ENCODE assay signal across 9 mouse cellular contexts in genomic region chr7:137603039-137603438, GRCm38 (mm10).
DNase-seq lines count a peak whose midpoint lies in the region; ATAC-seq and TF ChIP-seq lines count a peak whose summit lies in the region.
"Had no signal": no experiment of that assay in that cellular context is flagged by ENCODE, and none has a peak within 500 bp of the region (broad histone marks: within the 10 kb centered on the region; RNA-seq: fewer than 3 reads in every experiment).

No protein-coding gene starts in this region.

- H3K9ac ChIP-seq in liver, postnatal 0 days (replicated peaks), result no peak overlapping the region
- H3K9ac ChIP-seq: neural tube, embryonic 12.5 days had no signal

- no peak overlapping the region for H3K4me3 ChIP-seq in liver, postnatal 0 days (ENCODE audit: low read depth, low read length)
- H3K4me3 ChIP-seq: neural tube, embryonic 12.5 days had no signal

- no peak overlapping the region for H3K4me2 ChIP-seq in liver, postnatal 0 days (ENCODE audit: low read depth, low read length)
- H3K4me2 ChIP-seq: neural tube, embryonic 12.5 days had no signal

- peak; percentile 24 for DNase-seq in ovary, postnatal 10 days (ENCODE audit: low spot score)
- DNase-seq in ovary, adult 18-20 months (ENCODE audit: low spot score), result no peak
- peak; percentile 86 for DNase-seq in embryo, embryonic 10 days (ENCODE audit: low spot score)
- DNase-seq in kidney, postnatal 36 days, result peak; percentile 60 to 83
- peak; percentile 63 for DNase-seq in liver, postnatal 0 days
- peak; percentile 25 for DNase-seq in thymus, postnatal 0 days (ENCODE audit: low spot score)

- TF ChIP-seq CTCF in liver, postnatal 0 days (IDR thresholded peaks at IDR 0.05; ENCODE audit: low read depth), result peak; percentile 78

- no peaks in the 10 kb centered on the region for H3K27me3 ChIP-seq in liver, postnatal 0 days (ENCODE audit: insufficient read depth, low read length)

- no peaks in the 10 kb centered on the region for H3K9me3 ChIP-seq in liver, postnatal 0 days (ENCODE audit: low read length)
- H3K9me3 ChIP-seq: neural tube, embryonic 12.5 days had no signal

- H3K27ac ChIP-seq in liver, postnatal 0 days (ENCODE audit: low read depth), result no peak overlapping the region
- H3K27ac ChIP-seq: neural tube, embryonic 12.5 days had no signal

- TF ChIP-seq EP300 in liver, postnatal 0 days (IDR thresholded peaks at IDR 0.05; ENCODE audit: low read depth), result no peak

- H3K4me1 ChIP-seq in liver, postnatal 0 days (ENCODE audit: insufficient read depth), result no peaks in the 10 kb centered on the region
- H3K4me1 ChIP-seq: neural tube, embryonic 12.5 days had no signal

- ATAC-seq in granulocyte monocyte progenitor cell, adult 5-6 weeks (replicated peaks; ENCODE audit: poor library complexity, severe bottlenecking), result peak; percentile 85
- no peak for ATAC-seq in liver, postnatal 0 days
- ATAC-seq in neutrophil, adult 5-6 weeks (ENCODE audit: extremely low read depth, insufficient number of reproducible peaks, low FRiP score, poor library complexity, severe bottlenecking), result peak; percentile 64

- WGBS in liver, postnatal 0 days (ENCODE audit: insufficient replicate concordance), result 10% methylated on average over 8 of the region's 8 CpGs

- H3K36me3 ChIP-seq in liver, postnatal 0 days (replicated peaks; ENCODE audit: insufficient read depth, low read length), result no peaks in the 10 kb centered on the region
- H3K36me3 ChIP-seq: neural tube, embryonic 12.5 days had no signal
